Mouse (Mus musculus): ENCODE measurements around the gene Glmn. TPM values are rescaled to one million over a fixed set of nuclear protein-coding genes. Genes with fewer than 3 reads are reported as not detected.

Glmn gene
- polyA plus RNA-seq, 1 experiment, result 0.22 TPM

DNA sequence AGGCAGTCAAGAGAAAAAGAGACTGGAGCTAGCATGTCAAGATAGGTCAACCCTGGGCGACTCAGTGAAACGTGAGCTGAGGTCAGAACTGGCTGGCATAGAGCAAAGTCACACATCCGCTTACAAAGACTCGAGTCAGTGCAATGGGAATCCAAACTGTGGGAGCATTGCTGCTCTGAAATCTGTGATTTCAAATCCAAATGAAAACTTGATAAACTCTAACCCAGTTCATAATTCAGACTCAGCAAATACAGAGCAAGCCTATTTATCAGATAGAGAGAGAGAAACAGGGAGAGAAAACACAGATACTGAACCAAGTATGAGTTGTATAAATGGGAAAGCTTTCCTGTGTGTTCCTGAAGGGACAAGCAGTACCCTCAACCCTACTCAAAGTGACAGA lies 90.4 kb downstream of the Glmn start, which contains the start of gene Gm42669:
TSS of gene Gm42669 (plus strand) at position 301 of the 400 bp plus-strand sequence.
- no peak within 1 kb of the TSS for H3K27ac ChIP-seq (ENCODE audit: insufficient read depth, low read depth, low read length)
- WGBS, result 88% methylated on average over 4 of the region's 4 CpGs
- H3K4me3 ChIP-seq (ENCODE audit: low read depth, low read length), result no peak within 1 kb of the TSS
- H3K27me3 ChIP-seq (ENCODE audit: control insufficient read depth, insufficient read depth, low read length), result no peaks in the 10 kb centered on the region
- TF ChIP-seq POLR2A (IDR thresholded peaks at IDR 0.05; ENCODE audit: low read depth, low read length), result no peak
- TF ChIP-seq CTCF (IDR thresholded peaks at IDR 0.05; ENCODE audit: extremely low read depth, insufficient read length, insufficient replicate concordance, low read depth, low read length), result no peak
- no peaks in the 10 kb centered on the region; the same call in 1 of the 2 replicates for H3K36me3 ChIP-seq (ENCODE audit: control insufficient read depth, insufficient read depth, low read length)
- H3K4me1 ChIP-seq (ENCODE audit: control insufficient read depth, insufficient read depth, insufficient read length, low read length), result no peaks in the 10 kb centered on the region

DNA sequence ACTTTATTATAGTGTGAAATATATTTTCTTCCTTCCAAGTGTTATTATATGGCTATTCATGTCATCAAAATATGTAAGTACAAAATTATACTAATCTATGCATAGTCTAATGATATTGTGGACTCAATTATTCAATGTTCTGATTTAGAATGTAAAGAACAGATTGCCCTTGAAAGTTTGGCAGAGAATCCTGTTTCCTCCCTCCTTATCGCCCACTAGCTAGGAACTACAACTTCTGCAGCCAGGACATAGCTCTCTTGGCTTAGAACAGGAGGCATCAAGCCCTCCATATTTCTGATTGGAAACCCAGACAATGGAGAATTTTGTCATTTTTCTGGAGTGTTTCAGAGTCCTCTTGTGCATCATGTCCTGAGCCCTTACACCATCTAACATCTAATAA lies 96.9 kb downstream of the Glmn start:
- no peak for TF ChIP-seq CTCF (IDR thresholded peaks at IDR 0.05; ENCODE audit: extremely low read depth, insufficient read length, insufficient replicate concordance, low read depth, low read length)
- no peak for TF ChIP-seq POLR2A (IDR thresholded peaks at IDR 0.05; ENCODE audit: low read depth, low read length)
- no peaks in the 10 kb centered on the region; the same call in 1 of the 2 replicates for H3K36me3 ChIP-seq (ENCODE audit: control insufficient read depth, insufficient read depth, low read length)
- WGBS, result 85% methylated on average over 1 of the region's 1 CpGs

DNA sequence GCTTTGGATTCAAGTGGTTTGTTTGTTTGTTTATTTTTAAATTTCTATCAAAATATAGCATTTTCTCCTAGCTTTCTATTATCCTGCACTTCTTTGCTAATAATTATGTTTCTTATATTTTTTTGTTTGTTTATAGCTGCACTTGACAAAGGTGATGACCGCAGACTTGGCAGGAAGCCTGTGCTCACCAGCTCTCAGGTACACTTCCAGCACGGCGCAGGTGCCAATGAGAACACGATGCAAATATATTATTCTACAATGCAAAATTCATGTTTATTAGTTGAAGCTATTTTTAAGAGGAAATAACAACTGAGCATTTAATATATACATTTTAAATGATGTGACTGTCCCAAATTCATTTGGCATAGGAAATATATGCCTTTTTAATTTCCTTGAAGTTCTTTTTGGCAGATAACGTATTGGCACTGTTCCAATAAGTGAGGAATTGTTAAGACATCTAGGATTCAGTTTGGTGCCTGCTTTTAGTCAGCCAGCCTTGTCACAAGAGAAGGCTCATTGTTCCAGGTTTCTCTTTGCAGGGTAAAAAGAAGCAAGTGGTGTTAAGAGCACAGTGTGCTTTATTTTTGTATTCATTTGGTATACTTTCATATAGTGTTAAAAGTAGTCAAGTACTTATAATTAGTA lies 97.7 kb downstream of the Glmn start:
- Histone ChIP-seq H3K4me3 (ENCODE audit: low read depth, low read length) (no peak overlapping the region), H3K4me1 (ENCODE audit: control insufficient read depth, insufficient read depth, insufficient read length, low read length) (no peaks in the 10 kb centered on the region), H3K27ac (ENCODE audit: insufficient read depth, low read depth, low read length) (no peak overlapping the region), H3K36me3 (ENCODE audit: control insufficient read depth, insufficient read depth, low read length) (no peaks in the 10 kb centered on the region; the same call in 1 of the 2 replicates), H3K27me3 (ENCODE audit: control insufficient read depth, insufficient read depth, low read length) (no peaks in the 10 kb centered on the region)
- WGBS, result 86% methylated on average over 5 of the region's 5 CpGs
- TF ChIP-seq CTCF (IDR thresholded peaks at IDR 0.05; ENCODE audit: extremely low read depth, insufficient read length, insufficient replicate concordance, low read depth, low read length) (no peak), POLR2A (IDR thresholded peaks at IDR 0.05; ENCODE audit: low read depth, low read length) (no peak)

More for the DNA sequence above, 96.9 kb downstream of the Glmn start:
- no peak overlapping the region for H3K27ac ChIP-seq (ENCODE audit: insufficient read depth, low read depth, low read length)
- H3K4me1 ChIP-seq (ENCODE audit: control insufficient read depth, insufficient read depth, insufficient read length, low read length), result no peaks in the 10 kb centered on the region
- H3K4me3 ChIP-seq (ENCODE audit: low read depth, low read length), result no peak overlapping the region
- no peaks in the 10 kb centered on the region for H3K27me3 ChIP-seq (ENCODE audit: control insufficient read depth, insufficient read depth, low read length)

Other genes with a start within 250 kb of the Glmn start
- gene Ephx4, start 195.2 kb downstream of the Glmn start, polyA plus RNA-seq (2012; rRNA removed), result 0.15 and 0.80 TPM in 2 replicates
- gene Lpcat2b, start 166.3 kb downstream of the Glmn start, polyA plus RNA-seq (2012; rRNA removed), result not detected in 2 replicates
- 0.13 and 0.28 TPM in 2 replicates for gene Btbd8, start 159.9 kb downstream of the Glmn start, polyA plus RNA-seq (2012; rRNA removed)
- gene Gm42669, start 90.3 kb downstream of the Glmn start, polyA plus RNA-seq (2012; rRNA removed), result 0.06 TPM in 1 of 2 replicates, not detected in the other
- not detected in 2 replicates for gene 1700028K03Rik, start 63.2 kb downstream of the Glmn start, polyA plus RNA-seq (2012; rRNA removed)
- gene Rpap2, start 515 bp downstream of the Glmn start, polyA plus RNA-seq (2012; rRNA removed), result 0.24 and 0.35 TPM in 2 replicates
- 7.9 and 8.7 TPM in 2 replicates for gene Gfi1, start 128.1 kb upstream of the Glmn start, polyA plus RNA-seq (2012; rRNA removed)
- not detected in 2 replicates for gene Ube2d2b, start 232.2 kb upstream of the Glmn start, polyA plus RNA-seq (2012; rRNA removed)